Mouse (Mus musculus): ENCODE data around the gene Trim72. TPM values are rescaled to one million over a fixed set of nuclear protein-coding genes. Genes with fewer than 3 reads are reported as not detected.
"Not testable (repeated sequence)": the region's sequence is repeated elsewhere in the genome, so short reads cannot be mapped to it uniquely, and the experiment has no call there.

The Trim72 gene
- polyA plus RNA-seq, 1 experiment from 2014 or later: 0.10 TPM

DNA sequence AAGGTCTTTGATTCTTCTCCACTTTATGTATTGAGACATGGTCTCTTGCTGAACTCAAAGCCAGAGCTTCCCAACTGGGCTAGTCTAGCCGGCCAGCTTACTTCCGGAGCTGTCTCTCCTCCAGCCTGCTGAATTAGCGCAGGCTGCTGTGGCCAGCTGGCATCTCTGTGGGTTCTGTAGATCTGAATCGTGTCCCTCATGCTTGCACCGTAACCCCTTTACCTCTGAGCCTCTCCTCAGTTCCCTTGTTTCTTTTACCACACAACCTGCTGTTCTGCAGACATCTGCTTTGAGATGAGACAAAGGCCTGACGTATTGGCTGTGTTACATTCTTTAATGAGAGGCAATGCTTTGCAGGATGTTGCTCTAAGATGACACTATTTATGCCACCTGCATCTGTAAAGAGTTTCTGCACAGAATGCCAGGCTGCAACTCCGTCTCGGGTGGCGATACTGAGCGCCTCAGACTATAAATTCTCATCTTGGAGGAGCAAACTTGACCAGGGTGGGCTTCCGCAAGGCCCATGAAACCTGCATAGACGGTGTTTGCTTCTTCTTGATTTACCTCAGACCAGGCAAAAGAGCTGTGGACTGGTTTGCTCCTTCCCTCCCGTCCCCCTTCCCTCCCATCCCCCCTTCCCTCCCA is 8.5 kb downstream of the Trim72 start:
- Histone ChIP-seq H3K27ac (no peak overlapping the region), H3K4me2 (no peak overlapping the region), H3K9me3 (no peaks in the 10 kb centered on the region), H3K4me1 (peaks cover 10% of the 10 kb centered on the region), H3K36me3 (no peaks in the 10 kb centered on the region), H3K27me3 (no peaks in the 10 kb centered on the region), H3K9ac (no peak overlapping the region), H3K4me3 (no peak overlapping the region)
- WGBS: 76% methylated on average over 13 of the region's 13 CpGs
- ATAC-seq (ENCODE audit: borderline replicate concordance, extremely low read depth, low FRiP score, low TSS enrichment): no peak

- Histone ChIP-seq H3K36me3 (no peaks in the 10 kb centered on the region), H3K9me3 (no peaks in the 10 kb centered on the region; the same call in 1 of the 2 replicates), H3K4me1 (peaks cover 10% of the 10 kb centered on the region), H3K4me2 (no peak overlapping the region), H3K27me3 (no peaks in the 10 kb centered on the region), H3K27ac (no peak overlapping the region), H3K4me3 (no peak overlapping the region), H3K9ac (no peak overlapping the region)
- WGBS: 88% methylated on average over 13 of the region's 13 CpGs
- ATAC-seq (ENCODE audit: borderline replicate concordance, extremely low read depth, low FRiP score, low TSS enrichment): no peak
These were observed 9.4 kb downstream of the Trim72 start for GRCm38 (mm10) chr7:128013116-128013515.

DNA sequence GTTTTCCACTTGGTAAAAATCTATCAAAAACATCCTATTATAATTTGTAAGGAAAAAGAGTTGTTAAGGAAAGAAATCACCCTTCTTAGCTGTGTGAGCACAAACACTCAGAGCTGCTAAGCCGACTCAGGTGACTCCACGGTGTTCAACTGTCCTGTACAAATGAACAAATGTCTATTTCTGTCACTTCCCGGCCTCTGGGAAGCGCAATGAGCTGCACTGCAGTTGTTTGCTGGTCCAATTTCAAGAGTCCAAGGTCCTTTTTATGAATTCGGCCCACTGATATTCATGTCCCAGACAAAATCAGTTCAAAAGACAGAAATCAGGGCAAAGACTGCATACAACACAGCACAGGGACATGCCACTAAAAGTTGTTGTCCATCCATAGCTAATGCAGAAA is 12.4 kb downstream of the Trim72 start:
- H3K9me3 ChIP-seq: not testable (repeated sequence)

DNA sequence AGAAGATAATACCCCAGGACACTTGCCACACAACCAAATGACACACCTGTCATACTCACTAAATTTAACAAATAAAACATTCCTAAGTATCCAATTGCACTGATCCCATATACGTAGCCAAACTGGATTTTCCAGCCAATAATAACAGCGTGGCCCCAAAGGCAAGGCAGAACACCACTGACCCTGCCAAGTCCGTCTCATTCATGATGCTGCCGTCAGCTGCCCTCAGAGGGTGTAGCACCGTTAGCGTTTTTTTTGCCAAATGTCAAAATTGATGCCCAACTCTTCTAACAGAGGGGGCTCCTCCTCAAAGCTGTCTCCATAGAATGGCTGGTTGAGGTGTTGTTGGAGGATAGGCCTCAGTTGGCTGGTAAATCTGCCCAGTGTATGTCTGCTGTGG is 12.9 kb downstream of the Trim72 start:
- Histone ChIP-seq H3K27ac (peak overlapping the region; percentile 73), H3K27me3 (no peaks in the 10 kb centered on the region), H3K4me3 (no peak overlapping the region), H3K9ac (no peak overlapping the region), H3K4me1 (peaks cover 10% of the 10 kb centered on the region), H3K9me3 (no peaks in the 10 kb centered on the region; the same call in 1 of the 2 replicates), H3K4me2 (no peak overlapping the region), H3K36me3 (no peaks in the 10 kb centered on the region)
- ATAC-seq (ENCODE audit: borderline replicate concordance, extremely low read depth, low FRiP score, low TSS enrichment): no peak
- WGBS: 58% methylated on average over 6 of the region's 6 CpGs

More for the DNA sequence above, 12.4 kb downstream of the Trim72 start:
- H3K36me3 ChIP-seq; H3K4me2 ChIP-seq; H3K27me3 ChIP-seq; H3K9ac ChIP-seq; ATAC-seq (ENCODE audit: borderline replicate concordance, extremely low read depth, low FRiP score, low TSS enrichment); H3K4me3 ChIP-seq: not testable (repeated sequence)
- H3K4me1 ChIP-seq: peaks cover 10% of the 10 kb centered on the region
- H3K27ac ChIP-seq: peak overlapping the region; percentile 73
- WGBS: 37% methylated on average over 5 of the region's 5 CpGs

GRCm38 (mm10) chr7:128018275-128018674 is 14.5 kb downstream of the Trim72 start:
- Histone ChIP-seq H3K9me3 (no peaks in the 10 kb centered on the region; the same call in 1 of the 2 replicates), H3K27me3 (no peaks in the 10 kb centered on the region), H3K9ac (no peak overlapping the region), H3K4me1 (peaks cover 10% of the 10 kb centered on the region), H3K27ac (no peak overlapping the region), H3K4me3 (no peak overlapping the region), H3K4me2 (no peak overlapping the region), H3K36me3 (no peaks in the 10 kb centered on the region)
- 89% methylated on average over 3 of the region's 3 CpGs for WGBS
- no peak for ATAC-seq (ENCODE audit: borderline replicate concordance, extremely low read depth, low FRiP score, low TSS enrichment)

- whole genome bisulfite sequencing: 65% methylated on average over 2 of the region's 2 CpGs
- no peak for ATAC-seq (ENCODE audit: borderline replicate concordance, extremely low read depth, low FRiP score, low TSS enrichment)
- Histone ChIP-seq H3K9me3 (no peaks in the 10 kb centered on the region; the same call in 1 of the 2 replicates), H3K4me2 (no peak overlapping the region), H3K4me3 (no peak overlapping the region), H3K27me3 (no peaks in the 10 kb centered on the region), H3K9ac (no peak overlapping the region), H3K36me3 (no peaks in the 10 kb centered on the region), H3K27ac (no peak overlapping the region), H3K4me1 (peaks cover 10% of the 10 kb centered on the region)
These were observed 15.4 kb downstream of the Trim72 start for GRCm38 (mm10) chr7:128019187-128019586.

- Histone ChIP-seq H3K4me1 (no peaks in the 10 kb centered on the region), H3K27me3 (no peaks in the 10 kb centered on the region), H3K36me3 (no peaks in the 10 kb centered on the region), H3K27ac (no peak overlapping the region), H3K4me3 (no peak overlapping the region), H3K4me2 (no peak overlapping the region), H3K9ac (no peak overlapping the region), H3K9me3 (no peaks in the 10 kb centered on the region; the same call in 1 of the 2 replicates)
- 59% methylated on average over 8 of the region's 8 CpGs for WGBS
- ATAC-seq (ENCODE audit: borderline replicate concordance, extremely low read depth, low FRiP score, low TSS enrichment): no peak
These were observed 19.2 kb downstream of the Trim72 start for GRCm38 (mm10) chr7:128022974-128023373.

- H3K27me3 ChIP-seq: no peaks in the 10 kb centered on the region
- 66% methylated on average over 4 of the region's 4 CpGs for WGBS
- no peaks in the 10 kb centered on the region for H3K9me3 ChIP-seq
- no peaks in the 10 kb centered on the region for H3K4me1 ChIP-seq
- no peak for ATAC-seq (ENCODE audit: borderline replicate concordance, extremely low read depth, low FRiP score, low TSS enrichment)
- H3K36me3 ChIP-seq: no peaks in the 10 kb centered on the region
- no peak overlapping the region for H3K27ac ChIP-seq
- H3K9ac ChIP-seq: no peak overlapping the region
- no peak overlapping the region for H3K4me2 ChIP-seq
- no peak overlapping the region for H3K4me3 ChIP-seq
These were observed 19.8 kb downstream of the Trim72 start for GRCm38 (mm10) chr7:128023565-128023964.

DNA sequence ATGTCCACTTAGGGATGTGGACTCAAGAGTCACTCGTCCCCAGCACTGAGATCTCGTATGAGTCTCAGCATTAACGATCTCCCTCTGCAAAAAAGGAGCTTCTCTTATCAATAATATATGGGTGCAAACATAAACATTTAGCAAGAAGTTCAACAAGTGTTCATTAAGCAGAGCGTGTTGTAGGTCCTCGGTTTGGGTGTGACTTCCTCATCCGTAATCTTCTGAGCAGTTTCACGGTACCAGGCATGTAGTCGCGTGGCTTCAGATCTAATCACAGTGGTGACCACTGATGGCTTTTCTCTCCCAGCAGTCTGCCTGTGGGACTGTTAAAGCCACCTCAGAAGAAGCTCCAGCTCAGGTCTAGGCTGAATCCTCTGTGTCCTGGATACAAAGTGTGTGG is 20.6 kb downstream of the Trim72 start:
- H3K4me1 ChIP-seq: no peaks in the 10 kb centered on the region
- no peak overlapping the region for H3K27ac ChIP-seq
- no peaks in the 10 kb centered on the region for H3K27me3 ChIP-seq
- no peak for ATAC-seq (ENCODE audit: borderline replicate concordance, extremely low read depth, low FRiP score, low TSS enrichment)
- no peak overlapping the region for H3K4me3 ChIP-seq
- H3K36me3 ChIP-seq: no peaks in the 10 kb centered on the region
- H3K4me2 ChIP-seq: no peak overlapping the region
- no peak overlapping the region for H3K9ac ChIP-seq
- no peaks in the 10 kb centered on the region for H3K9me3 ChIP-seq
- WGBS: 66% methylated on average over 9 of the region's 9 CpGs

- WGBS: 76% methylated on average over 4 of the region's 4 CpGs
- no peak overlapping the region for H3K27ac ChIP-seq
- H3K4me2 ChIP-seq: no peak overlapping the region
- no peak overlapping the region for H3K9ac ChIP-seq
- no peak for ATAC-seq (ENCODE audit: borderline replicate concordance, extremely low read depth, low FRiP score, low TSS enrichment)
- no peaks in the 10 kb centered on the region for H3K27me3 ChIP-seq
- H3K9me3 ChIP-seq: no peaks in the 10 kb centered on the region
- H3K4me3 ChIP-seq: no peak overlapping the region
- H3K36me3 ChIP-seq: no peaks in the 10 kb centered on the region
- no peaks in the 10 kb centered on the region for H3K4me1 ChIP-seq
These were observed 21.2 kb downstream of the Trim72 start for GRCm38 (mm10) chr7:128024932-128025331.

GRCm38 (mm10) chr7:128025381-128025780 is 21.6 kb downstream of the Trim72 start:
- no peaks in the 10 kb centered on the region for H3K27me3 ChIP-seq
- H3K4me2 ChIP-seq: no peak overlapping the region
- no peak overlapping the region for H3K9ac ChIP-seq
- no peaks in the 10 kb centered on the region for H3K9me3 ChIP-seq
- no peak overlapping the region for H3K27ac ChIP-seq
- WGBS: 62% methylated on average over 4 of the region's 4 CpGs
- no peaks in the 10 kb centered on the region for H3K4me1 ChIP-seq
- H3K36me3 ChIP-seq: no peaks in the 10 kb centered on the region
- H3K4me3 ChIP-seq: no peak overlapping the region
- no peak for ATAC-seq (ENCODE audit: borderline replicate concordance, extremely low read depth, low FRiP score, low TSS enrichment)

- Histone ChIP-seq H3K27ac (no peak overlapping the region), H3K4me2 (no peak overlapping the region)
These were observed 27.7 kb downstream of the Trim72 start for GRCm38 (mm10) chr7:128031403-128031976.

More at GRCm38 (mm10) chr7:128031403-128031976, 27.7 kb downstream of the Trim72 start:
- no peak for ATAC-seq (ENCODE audit: borderline replicate concordance, extremely low read depth, low FRiP score, low TSS enrichment)
- Histone ChIP-seq H3K27me3 (no peaks in the 10 kb centered on the region), H3K36me3 (no peaks in the 10 kb centered on the region), H3K9me3 (no peaks in the 10 kb centered on the region), H3K4me1 (no peaks in the 10 kb centered on the region), H3K9ac (no peak overlapping the region), H3K4me3 (no peak overlapping the region)
- WGBS: 43% methylated on average over 9 of the region's 9 CpGs

Measured in lung, embryonic 15.5 days (tissue).